Mouse (Mus musculus) CD4-positive naive resting alpha-beta T cell, adult 57 days (primary cell): ENCODE measurements around the gene Fmr1. TPM values are rescaled to one million over a fixed set of nuclear protein-coding genes. Genes with fewer than 3 reads are reported as not detected.

Experiments used
- total RNA-seq: library from RNA; stranded (reverse); gene quantifications from one replicate; pipeline ENCODE4 v1.2.4, GENCODE M21; 2023

Gene Fmr1
- total RNA-seq = 94.7 TPM

DNA sequence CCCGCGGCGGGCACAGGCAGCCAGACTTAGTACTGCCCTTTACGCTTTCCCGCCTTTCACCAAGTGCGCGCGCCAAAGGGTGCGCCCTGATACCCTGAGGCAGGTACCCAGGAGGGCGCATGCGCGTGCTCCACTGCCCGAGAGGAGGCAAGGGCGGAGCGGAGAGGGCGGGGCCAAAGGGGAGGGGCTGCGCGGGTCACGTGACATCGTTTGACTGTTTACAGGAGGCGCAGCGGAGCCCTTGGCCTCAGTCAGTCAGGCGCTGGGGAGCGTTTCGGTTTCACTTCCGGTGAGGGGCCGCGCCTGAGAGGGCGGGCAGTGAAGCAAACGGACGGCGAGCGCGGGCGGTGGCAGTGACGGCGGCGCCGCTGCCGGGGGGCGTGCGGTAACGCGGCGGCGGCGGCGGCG is at the start of gene Fmr1:
Gene Fmr1 (plus strand): TSS at position 209 of the 408 bp plus-strand sequence.

DNA sequence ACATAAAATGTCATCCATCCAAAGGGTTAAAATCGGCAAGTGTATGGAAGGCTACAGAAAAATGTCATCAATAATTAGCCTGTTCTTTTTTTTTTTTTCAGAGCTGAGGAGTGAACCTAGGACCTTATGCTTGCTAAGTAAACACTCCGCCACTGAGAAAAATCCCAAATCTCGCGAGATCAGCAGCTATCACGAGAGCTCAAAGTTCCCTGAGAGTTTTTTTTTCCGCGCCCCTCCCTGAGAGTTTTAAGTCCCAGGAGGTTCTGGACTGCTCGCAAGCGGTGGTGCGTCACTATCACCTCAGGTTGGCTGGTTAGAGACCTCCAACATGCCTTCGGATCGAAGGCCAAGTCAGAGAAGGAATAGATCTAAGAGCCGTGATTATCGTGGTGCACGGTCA is 83.3 kb downstream of the Fmr1 start, which contains the start of gene Fmr1nb:
Gene Fmr1nb (plus strand): TSS at position 234 of the 400 bp plus-strand sequence.

Other genes with a start within 250 kb of the Fmr1 start
- gene Fmr1nb, start 83.3 kb downstream of the Fmr1 start, total RNA-seq = not detected
- 1.4 TPM for gene Gm14698, start 142.6 kb downstream of the Fmr1 start, total RNA-seq
- not detected for gene Gm6812, start 214.5 kb downstream of the Fmr1 start, total RNA-seq